Mouse (Mus musculus) T-helper 17 cell (primary cell): ENCODE data around the gene Tagln3.

ENCODE experiments used
- in situ Hi-C, 2 experiments: fragments of 300-600 bp; cut with MboI, MseI; formaldehyde crosslinking; loops; 1 replicate in 1 of 2; 2 replicates in 1 of 2; pipeline ENCODE4 v1.15.1; 2025; ENCODE audit warnings: high pct_unique_total_duplicates in 2 of 2

The Tagln3 gene

GRCm38 (mm10) chr16:45724061-45724741 lies at the start of gene Tagln3:
Gene Tagln3 (minus strand): TSS chr16:45724608.
- in situ Hi-C loops, result no loop called here

- in situ Hi-C loops, result no loop called here
Measured at GRCm38 (mm10) chr16:45770914-45771313, 46.5 kb upstream of the Tagln3 start.

GRCm38 (mm10) chr16:45767853-45768640 lies 43.6 kb upstream of the Tagln3 start:
- in situ Hi-C loops, result no loop called here

- in situ Hi-C loops, result no loop called here
Measured at GRCm38 (mm10) chr16:45767434-45767833, 43.0 kb upstream of the Tagln3 start.

GRCm38 (mm10) chr16:45765801-45766494 lies 41.5 kb upstream of the Tagln3 start:
- in situ Hi-C loops, result no loop called here

- in situ Hi-C loops, result no loop called here
Measured at GRCm38 (mm10) chr16:45765102-45765501, 40.7 kb upstream of the Tagln3 start.

GRCm38 (mm10) chr16:45762859-45763505 lies 38.6 kb upstream of the Tagln3 start:
- in situ Hi-C loops, result loop anchor here in 1 of 2 experiments (5.0 kb wide), 1 partner anchor 204 kb away; no protein-coding TSS in a partner anchor

- in situ Hi-C loops, result loop anchor here in 1 of 2 experiments (5.0 kb wide), 1 partner anchor 206 kb away; no protein-coding TSS in a partner anchor
Measured at GRCm38 (mm10) chr16:45761425-45761824, 37.0 kb upstream of the Tagln3 start.

GRCm38 (mm10) chr16:45758726-45759269 lies 34.4 kb upstream of the Tagln3 start:
- in situ Hi-C loops, result no loop called here

GRCm38 (mm10) chr16:45757421-45758078 lies 33.1 kb upstream of the Tagln3 start:
- in situ Hi-C loops, result no loop called here

- in situ Hi-C loops, result no loop called here
Measured at GRCm38 (mm10) chr16:45756855-45757254, 32.4 kb upstream of the Tagln3 start.

- in situ Hi-C loops, result loop anchor here (10.0 kb wide), 2 partner anchors 221 to 979 kb away; partner anchors contain the start of gene Cd200r1 (in 1 of the 2)
Measured at GRCm38 (mm10) chr16:45743591-45744144, 19.3 kb upstream of the Tagln3 start.

GRCm38 (mm10) chr16:45742615-45743476 lies 18.4 kb upstream of the Tagln3 start, which contains the start of gene Abhd10:
Gene Abhd10 (minus strand): TSS chr16:45742955.
- in situ Hi-C loops, result loop anchor here (10.0 kb wide), 2 partner anchors 222 to 978 kb away; partner anchors contain the start of gene Cd200r1 (in 1 of the 2)

- in situ Hi-C loops, result no loop called here
Measured at GRCm38 (mm10) chr16:45737880-45738279, 13.5 kb upstream of the Tagln3 start.

- in situ Hi-C loops, result no loop called here
Measured at GRCm38 (mm10) chr16:45736724-45737123, 12.3 kb upstream of the Tagln3 start.

GRCm38 (mm10) chr16:45729163-45729562 lies 4.8 kb upstream of the Tagln3 start:
- in situ Hi-C loops, result no loop called here

GRCm38 (mm10) chr16:45724742-45725102 lies 314 bp upstream of the Tagln3 start:
- in situ Hi-C loops, result no loop called here

GRCm38 (mm10) chr16:45723172-45723901 lies 1.1 kb downstream of the Tagln3 start:
- in situ Hi-C loops, result no loop called here
